Mouse (Mus musculus) CD4-positive, CD25-positive, alpha-beta regulatory T cell, adult 2 months (primary cell): ENCODE measurements around the gene Fbxo46.

Experiments
- DNase-seq: peaks from one replicate; pipeline ENCODE4 v3.0.0-alpha.2; 2012; ENCODE audit warnings: low read depth, low spot score

Fbxo46 gene

DNA sequence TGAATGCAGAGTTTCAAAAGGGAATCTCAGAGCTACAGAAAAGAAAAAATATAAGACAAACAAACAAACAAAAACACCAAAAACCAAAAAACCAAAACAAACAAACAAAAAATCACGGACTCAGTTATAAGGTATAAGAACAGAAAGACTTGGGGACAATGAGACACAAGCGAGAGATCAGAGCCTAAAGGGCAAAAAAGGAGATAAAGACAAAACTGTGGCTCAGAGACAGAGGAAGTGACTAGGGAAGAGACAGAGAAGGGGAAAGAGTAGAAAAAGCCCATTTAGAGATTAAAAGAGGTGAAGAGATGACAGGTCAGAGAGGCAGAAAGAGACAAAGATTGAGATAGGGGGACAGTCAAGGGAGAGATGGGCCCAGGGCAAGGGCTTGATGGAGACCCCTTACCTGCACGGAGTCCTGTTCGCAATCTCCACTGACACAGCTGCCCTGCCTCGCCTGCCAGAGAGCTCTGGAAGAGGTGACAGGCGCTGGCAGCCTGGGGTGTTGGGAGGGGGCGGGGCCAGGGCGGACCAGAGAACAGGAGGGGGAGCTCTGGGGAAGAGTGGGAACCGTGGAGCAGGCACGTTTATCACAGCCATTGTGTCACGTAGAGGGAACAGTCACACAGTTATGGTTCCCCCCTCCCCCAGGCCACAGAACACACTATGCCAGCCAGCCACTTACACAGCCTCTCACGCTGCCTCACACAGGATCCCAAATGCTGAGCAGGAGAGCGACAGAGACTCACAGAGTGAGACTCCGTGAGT, 46.2 kb downstream of the Fbxo46 start, which contains the start of gene Gipr:
Gene Gipr, minus strand, starts transcription at position 472 of the 768 bp plus-strand sequence.
- DNase-seq: no peak

- no peak for DNase-seq
These were observed 47.3 kb downstream of the Fbxo46 start for GRCm38 (mm10) chr7:19166990-19167389.

GRCm38 (mm10) chr7:19169506-19169905, 49.8 kb downstream of the Fbxo46 start:
- no peak for DNase-seq

- no peak for DNase-seq
These were observed 50.5 kb downstream of the Fbxo46 start for GRCm38 (mm10) chr7:19170142-19170541.

DNA sequence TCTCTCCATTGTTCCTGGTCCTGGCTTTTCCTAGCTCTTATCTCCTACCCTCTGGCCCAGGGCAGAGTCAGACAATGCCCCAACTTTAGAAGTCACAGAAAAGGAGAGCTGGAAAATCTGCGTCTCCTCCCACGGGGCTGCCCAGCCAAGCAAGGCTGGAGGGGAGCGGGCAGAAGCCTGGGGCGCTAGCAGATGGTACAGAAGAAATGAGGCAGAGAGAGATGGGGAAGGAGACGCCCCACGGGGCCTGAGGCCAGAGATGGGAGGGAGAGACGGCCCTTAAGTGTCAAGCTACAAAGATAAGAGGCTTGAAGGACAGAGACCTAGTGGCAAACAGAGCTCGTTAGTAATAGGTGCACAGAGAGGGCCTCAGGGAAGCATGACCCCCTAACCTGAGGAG, 52.2 kb downstream of the Fbxo46 start:
- DNase-seq: no peak

DNA sequence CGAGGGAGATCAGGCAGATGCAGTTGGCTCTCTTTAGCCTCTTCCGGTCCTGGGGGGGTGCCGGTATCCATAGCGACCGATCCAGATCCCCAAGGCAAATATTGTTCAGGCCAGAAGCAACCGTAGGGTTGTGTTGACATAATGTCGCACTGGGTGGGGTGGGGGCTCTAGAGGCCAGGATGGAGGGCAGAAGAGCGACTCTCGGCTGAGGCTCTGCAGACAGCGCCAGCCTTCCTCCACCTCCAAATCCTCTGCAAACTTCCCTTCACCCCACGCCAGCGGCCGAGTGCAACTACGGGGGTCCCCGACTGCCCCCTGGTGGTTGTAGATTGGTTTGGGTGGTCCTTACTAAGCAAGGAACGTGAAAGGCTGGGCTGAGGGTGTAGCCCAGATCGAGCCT, 53.2 kb downstream of the Fbxo46 start:
- peak; percentile 75 for DNase-seq

- DNase-seq: peak; percentile 50
These were observed 56.3 kb downstream of the Fbxo46 start, which contains the start of gene Eml2 for GRCm38 (mm10) chr7:19175708-19176515. Gene Eml2 (plus strand): TSS chr7:19176421.

GRCm38 (mm10) chr7:19176516-19176947, 56.9 kb downstream of the Fbxo46 start:
- no peak for DNase-seq

DNA sequence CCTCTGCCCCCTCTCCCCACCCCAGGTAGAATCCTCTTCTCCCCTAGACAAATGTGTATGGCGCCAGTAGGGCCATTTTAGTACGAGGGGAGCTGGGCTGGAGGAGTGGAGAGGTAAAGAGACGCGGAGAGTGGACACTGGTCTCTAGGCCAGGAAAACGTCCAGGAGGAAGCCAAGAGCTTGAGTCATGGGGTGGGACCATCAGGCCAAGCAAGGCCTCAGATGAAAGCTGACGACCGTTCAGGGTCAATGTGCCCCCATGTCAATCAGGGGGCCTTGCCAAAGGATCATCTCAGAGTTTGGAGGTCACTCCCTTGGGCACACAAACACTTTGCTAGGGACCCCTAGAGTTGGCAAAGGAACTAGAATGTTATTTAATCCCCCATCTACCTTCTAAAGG, 57.6 kb downstream of the Fbxo46 start:
- no peak for DNase-seq

DNA sequence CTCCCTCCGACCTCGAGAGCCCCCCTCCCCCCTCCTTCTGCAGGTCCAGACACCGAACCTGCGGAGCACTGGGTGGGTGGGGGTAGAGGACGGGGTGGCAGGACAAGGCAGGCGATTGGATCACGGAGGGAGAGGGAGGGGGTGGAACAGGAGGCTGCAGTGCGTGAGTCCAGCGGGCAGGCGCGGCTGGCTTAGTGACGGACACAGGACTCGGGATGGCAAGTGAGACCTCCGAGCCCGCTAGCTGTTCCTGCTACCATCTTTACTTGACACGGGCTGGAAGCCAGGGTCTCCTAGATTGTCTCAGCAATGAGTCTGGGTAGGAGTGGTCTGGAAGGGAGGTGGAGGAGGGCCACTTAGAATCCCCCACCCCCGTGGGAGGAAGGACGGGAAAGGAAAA, 58.4 kb downstream of the Fbxo46 start:
- no peak for DNase-seq

- DNase-seq: peak; percentile 87
These were observed 58.9 kb downstream of the Fbxo46 start for GRCm38 (mm10) chr7:19178443-19179092.

DNA sequence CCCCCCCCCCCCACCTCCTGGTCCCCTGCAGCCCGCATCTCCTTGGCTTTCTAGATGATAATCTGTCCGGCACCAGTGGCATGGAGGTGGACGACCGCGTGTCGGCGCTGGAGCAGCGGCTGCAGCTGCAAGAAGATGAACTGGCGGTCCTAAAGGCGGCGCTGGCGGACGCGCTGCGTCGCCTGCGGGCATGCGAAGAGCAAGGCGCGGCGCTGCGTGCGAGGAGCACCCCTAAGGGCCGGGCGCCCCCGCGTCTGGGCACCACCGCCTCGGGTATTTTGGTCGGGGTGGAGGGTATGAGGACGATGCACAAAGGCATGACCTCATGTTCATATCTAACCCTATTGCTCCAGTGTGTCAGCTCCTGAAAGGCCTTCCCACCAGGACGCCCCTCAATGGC, 59.5 kb downstream of the Fbxo46 start:
- peak; percentile 88 for DNase-seq

DNA sequence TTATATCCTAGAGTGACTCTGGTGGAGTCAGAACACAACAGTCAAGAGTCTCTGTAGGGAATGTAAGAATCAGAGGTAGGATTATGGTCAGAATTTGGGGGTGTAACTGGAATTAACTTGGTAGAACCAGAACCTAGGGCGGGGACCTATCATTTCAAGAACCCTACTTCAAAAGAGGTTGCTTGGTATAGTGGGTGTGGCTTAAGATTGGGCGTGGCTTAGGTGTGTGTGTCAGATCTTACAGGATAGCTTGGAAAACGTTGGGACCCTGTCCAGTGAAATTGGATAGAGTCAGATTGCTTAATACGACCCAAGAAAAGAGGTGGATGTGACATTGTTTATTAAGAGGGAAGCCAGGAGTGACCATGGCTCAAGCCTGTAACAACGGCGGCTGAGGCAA, 60.3 kb downstream of the Fbxo46 start:
- DNase-seq: peak; percentile 59

DNA sequence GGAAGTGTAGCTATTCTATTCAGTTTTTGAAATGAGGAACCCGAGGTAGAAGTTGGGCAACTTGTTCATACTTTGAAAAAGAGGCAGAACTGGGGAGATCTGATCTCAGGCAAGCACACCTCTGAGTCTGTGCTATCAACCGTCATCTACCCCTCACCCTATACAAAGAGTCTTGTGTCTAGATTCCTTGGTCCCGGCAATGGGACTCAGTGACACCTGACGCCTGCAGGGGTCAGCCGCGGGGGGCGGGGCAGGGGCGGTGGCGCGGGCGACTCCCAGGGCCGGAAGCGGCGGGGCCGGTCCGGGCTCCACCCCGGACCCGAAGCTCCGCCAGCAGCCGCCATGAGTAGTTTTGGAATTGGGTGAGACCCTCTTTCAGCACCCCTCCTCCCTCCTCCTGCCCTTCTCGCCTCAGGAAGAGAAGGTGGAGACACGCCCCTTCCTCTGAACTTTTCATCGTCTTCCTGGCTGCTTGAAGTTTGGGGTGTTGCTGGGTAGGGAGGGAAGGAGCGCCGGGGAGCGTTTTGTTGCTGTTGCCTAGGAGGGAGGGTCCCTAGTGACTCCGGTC, 61.3 kb downstream of the Fbxo46 start:
- peak; percentile 63 for DNase-seq

- no peak for DNase-seq
These were observed 64.6 kb downstream of the Fbxo46 start for GRCm38 (mm10) chr7:19184250-19184649.

- no peak for DNase-seq
These were observed 65.1 kb downstream of the Fbxo46 start for GRCm38 (mm10) chr7:19184758-19185157.
